Mouse (Mus musculus): ENCODE data around the gene Rtn4r. TPM values are rescaled to one million over a fixed set of nuclear protein-coding genes. Genes with fewer than 3 reads are reported as not detected.

Gene Rtn4r
- polyA plus RNA-seq, 1 experiment from 2014 or later: 9.9 TPM

- ATAC-seq (ENCODE audit: insufficient number of reproducible peaks, insufficient read depth, low FRiP score, low TSS enrichment, low read depth): peak; percentile 28; the same call in 1 of the 2 replicates
- H3K27me3 ChIP-seq: peaks cover 30% of the 10 kb centered on the region; the same call in 1 of the 2 replicates
- peak overlapping the region; percentile 79 for H3K27ac ChIP-seq
Observed at GRCm38 (mm10) chr16:18175817-18176541, 48.5 kb downstream of the Rtn4r start.

GRCm38 (mm10) chr16:18176758-18177157 is 49.3 kb downstream of the Rtn4r start:
- H3K27ac ChIP-seq: peak overlapping the region; percentile 79; the same call in 1 of the 2 replicates
- H3K4me1 ChIP-seq (replicated peaks): peaks cover 43% of the 10 kb centered on the region
- ATAC-seq (ENCODE audit: insufficient number of reproducible peaks, insufficient read depth, low FRiP score, low TSS enrichment, low read depth): no peak
- no peak overlapping the region for H3K4me2 ChIP-seq
- no peaks in the 10 kb centered on the region for H3K9me3 ChIP-seq
- peaks cover 30% of the 10 kb centered on the region; the same call in 1 of the 2 replicates for H3K27me3 ChIP-seq
- H3K4me3 ChIP-seq (replicated peaks): no peak overlapping the region
- H3K36me3 ChIP-seq: no peaks in the 10 kb centered on the region
- no peak overlapping the region for H3K9ac ChIP-seq (replicated peaks)
- WGBS: 80% methylated on average over 4 of the region's 4 CpGs

More at GRCm38 (mm10) chr16:18175817-18176541, 48.5 kb downstream of the Rtn4r start:
- peaks cover 35% of the 10 kb centered on the region for H3K4me1 ChIP-seq (replicated peaks)
- no peaks in the 10 kb centered on the region for H3K36me3 ChIP-seq
- no peak overlapping the region for H3K4me3 ChIP-seq (replicated peaks)
- WGBS: 31% methylated on average over 6 of the region's 6 CpGs
- H3K4me2 ChIP-seq: no peak overlapping the region
- no peaks in the 10 kb centered on the region for H3K9me3 ChIP-seq
- H3K9ac ChIP-seq (replicated peaks): no peak overlapping the region

GRCm38 (mm10) chr16:18179591-18179990 is 52.1 kb downstream of the Rtn4r start:
- H3K4me3 ChIP-seq (replicated peaks): no peak overlapping the region
- WGBS: 21% methylated on average over 2 of the region's 2 CpGs
- H3K27me3 ChIP-seq: peaks cover 45% of the 10 kb centered on the region
- no peak overlapping the region for H3K4me2 ChIP-seq
- peaks cover 63% of the 10 kb centered on the region for H3K4me1 ChIP-seq (replicated peaks)
- H3K36me3 ChIP-seq: no peaks in the 10 kb centered on the region
- no peak for ATAC-seq (ENCODE audit: insufficient number of reproducible peaks, insufficient read depth, low FRiP score, low TSS enrichment, low read depth)
- no peak overlapping the region for H3K27ac ChIP-seq
- no peak overlapping the region for H3K9ac ChIP-seq (replicated peaks)
- H3K9me3 ChIP-seq: no peaks in the 10 kb centered on the region

GRCm38 (mm10) chr16:18181398-18181797 is 54.0 kb downstream of the Rtn4r start:
- ATAC-seq (ENCODE audit: insufficient number of reproducible peaks, insufficient read depth, low FRiP score, low TSS enrichment, low read depth): no peak
- Histone ChIP-seq H3K27ac (0 out of 2 replicates have a peak overlapping the region, but pooled peaks have one; percentile 30), H3K4me3 (replicated peaks) (no peak overlapping the region), H3K9me3 (no peaks in the 10 kb centered on the region), H3K36me3 (no peaks in the 10 kb centered on the region), H3K4me1 (replicated peaks) (peaks cover 69% of the 10 kb centered on the region), H3K27me3 (peaks cover 49% of the 10 kb centered on the region), H3K4me2 (no peak overlapping the region), H3K9ac (replicated peaks) (no peak overlapping the region)
- 9% methylated on average over 10 of the region's 10 CpGs for WGBS

- whole genome bisulfite sequencing: 87% methylated on average over 8 of the region's 8 CpGs
- ATAC-seq (ENCODE audit: insufficient number of reproducible peaks, insufficient read depth, low FRiP score, low TSS enrichment, low read depth): no peak
- Histone ChIP-seq H3K9ac (replicated peaks) (no peak overlapping the region), H3K4me2 (no peak overlapping the region), H3K36me3 (no peaks in the 10 kb centered on the region), H3K27ac (no peak overlapping the region), H3K4me3 (replicated peaks) (no peak overlapping the region), H3K4me1 (replicated peaks) (peaks cover 76% of the 10 kb centered on the region), H3K9me3 (no peaks in the 10 kb centered on the region), H3K27me3 (peaks cover 51% of the 10 kb centered on the region)
Observed at GRCm38 (mm10) chr16:18182766-18183165, 55.3 kb downstream of the Rtn4r start.

- no peak overlapping the region for H3K4me3 ChIP-seq (replicated peaks)
- no peak overlapping the region for H3K9ac ChIP-seq (replicated peaks)
- peak overlapping the region; percentile 80 for H3K27ac ChIP-seq
- no peaks in the 10 kb centered on the region for H3K36me3 ChIP-seq
- H3K27me3 ChIP-seq: peaks cover 49% of the 10 kb centered on the region
- H3K4me2 ChIP-seq: peak overlapping the region; percentile 39
- peaks cover 59% of the 10 kb centered on the region for H3K4me1 ChIP-seq (replicated peaks)
- ATAC-seq (ENCODE audit: insufficient number of reproducible peaks, insufficient read depth, low FRiP score, low TSS enrichment, low read depth): peak; percentile 92
- no peaks in the 10 kb centered on the region for H3K9me3 ChIP-seq
- WGBS: 12% methylated on average over 8 of the region's 8 CpGs
Observed at GRCm38 (mm10) chr16:18185715-18186449, 58.4 kb downstream of the Rtn4r start.

GRCm38 (mm10) chr16:18186798-18187197 is 59.4 kb downstream of the Rtn4r start:
- WGBS: 79% methylated on average over 4 of the region's 4 CpGs
- H3K36me3 ChIP-seq: no peaks in the 10 kb centered on the region
- no peaks in the 10 kb centered on the region for H3K9me3 ChIP-seq
- H3K4me2 ChIP-seq: no peak overlapping the region
- H3K9ac ChIP-seq (replicated peaks): no peak overlapping the region
- peaks cover 55% of the 10 kb centered on the region for H3K27me3 ChIP-seq
- peaks cover 50% of the 10 kb centered on the region for H3K4me1 ChIP-seq (replicated peaks)
- H3K4me3 ChIP-seq (replicated peaks): no peak overlapping the region
- peak overlapping the region; percentile 69 for H3K27ac ChIP-seq
- no peak for ATAC-seq (ENCODE audit: insufficient number of reproducible peaks, insufficient read depth, low FRiP score, low TSS enrichment, low read depth)

- peaks cover 59% of the 10 kb centered on the region for H3K27me3 ChIP-seq
- peaks cover 49% of the 10 kb centered on the region for H3K4me1 ChIP-seq (replicated peaks)
- no peak overlapping the region for H3K9ac ChIP-seq (replicated peaks)
- H3K9me3 ChIP-seq: no peaks in the 10 kb centered on the region
- 89% methylated on average over 3 of the region's 3 CpGs for WGBS
- no peak overlapping the region for H3K4me2 ChIP-seq
- peak overlapping the region; percentile 69; the same call in 1 of the 2 replicates for H3K27ac ChIP-seq
- ATAC-seq (ENCODE audit: insufficient number of reproducible peaks, insufficient read depth, low FRiP score, low TSS enrichment, low read depth): no peak
- no peaks in the 10 kb centered on the region for H3K36me3 ChIP-seq
- H3K4me3 ChIP-seq (replicated peaks): no peak overlapping the region
Observed at GRCm38 (mm10) chr16:18187221-18187620, 59.8 kb downstream of the Rtn4r start.

- WGBS: 81% methylated on average over 2 of the region's 2 CpGs
- peaks cover 60% of the 10 kb centered on the region for H3K27me3 ChIP-seq
Observed at GRCm38 (mm10) chr16:18191006-18191405, 63.6 kb downstream of the Rtn4r start.

GRCm38 (mm10) chr16:18194208-18194985 is 67.0 kb downstream of the Rtn4r start:
- Histone ChIP-seq H3K4me3 (replicated peaks) (no peak overlapping the region), H3K27me3 (peaks cover 73% of the 10 kb centered on the region), H3K9ac (replicated peaks) (no peak overlapping the region), H3K4me1 (replicated peaks) (peaks cover 55% of the 10 kb centered on the region), H3K9me3 (no peaks in the 10 kb centered on the region), H3K36me3 (no peaks in the 10 kb centered on the region), H3K4me2 (no peak overlapping the region), H3K27ac (peak overlapping the region; percentile 12; the same call in 1 of the 2 replicates)
- 52% methylated on average over 15 of the region's 15 CpGs for WGBS
- no peak for ATAC-seq (ENCODE audit: insufficient number of reproducible peaks, insufficient read depth, low FRiP score, low TSS enrichment, low read depth)

More at GRCm38 (mm10) chr16:18191006-18191405, 63.6 kb downstream of the Rtn4r start:
- H3K4me2 ChIP-seq: no peak overlapping the region
- H3K27ac ChIP-seq: no peak overlapping the region
- H3K36me3 ChIP-seq: no peaks in the 10 kb centered on the region
- no peak overlapping the region for H3K4me3 ChIP-seq (replicated peaks)
- H3K9me3 ChIP-seq: no peaks in the 10 kb centered on the region
- no peak overlapping the region for H3K9ac ChIP-seq (replicated peaks)
- peaks cover 39% of the 10 kb centered on the region for H3K4me1 ChIP-seq (replicated peaks)
- no peak for ATAC-seq (ENCODE audit: insufficient number of reproducible peaks, insufficient read depth, low FRiP score, low TSS enrichment, low read depth)

GRCm38 (mm10) chr16:18195068-18195467 is 67.6 kb downstream of the Rtn4r start:
- peaks cover 62% of the 10 kb centered on the region for H3K4me1 ChIP-seq (replicated peaks)
- 50% methylated on average over 5 of the region's 5 CpGs for WGBS
- H3K9me3 ChIP-seq: no peaks in the 10 kb centered on the region
- H3K9ac ChIP-seq (replicated peaks): no peak overlapping the region
- peak overlapping the region; percentile 42; the same call in 1 of the 2 replicates for H3K27ac ChIP-seq
- no peak for ATAC-seq (ENCODE audit: insufficient number of reproducible peaks, insufficient read depth, low FRiP score, low TSS enrichment, low read depth)
- no peak overlapping the region for H3K4me3 ChIP-seq (replicated peaks)
- no peak overlapping the region for H3K4me2 ChIP-seq
- H3K36me3 ChIP-seq: no peaks in the 10 kb centered on the region
- H3K27me3 ChIP-seq: peaks cover 74% of the 10 kb centered on the region

Data from limb, embryonic 12.5 days (tissue).